Mouse (Mus musculus): ENCODE measurements around the gene Alpl. TPM values are rescaled to one million over a fixed set of nuclear protein-coding genes. Genes with fewer than 3 reads are reported as not detected.

Alpl gene
- total RNA-seq, 2 experiments from 2014 or later: 40.4 to 61.8 TPM

GRCm38 (mm10) chr4:137773369-137773899 is 22.8 kb downstream of the Alpl start:
- intact Hi-C loops (cut with DNase I): no loop called here
- DNase-seq: no peak

GRCm38 (mm10) chr4:137772438-137773056 is 23.6 kb downstream of the Alpl start:
- peak; percentile 30 to 33 for DNase-seq
- intact Hi-C loops (cut with DNase I): no loop called here

GRCm38 (mm10) chr4:137771749-137772148 is 24.4 kb downstream of the Alpl start:
- no peak for DNase-seq
- intact Hi-C loops (cut with DNase I): no loop called here

- DNase-seq: peak; percentile 69 to 77
- intact Hi-C loops (cut with DNase I): no loop called here
These were observed 25.1 kb downstream of the Alpl start for GRCm38 (mm10) chr4:137770901-137771612.

GRCm38 (mm10) chr4:137769635-137770034 is 26.5 kb downstream of the Alpl start:
- intact Hi-C loops (cut with DNase I): loop anchor here (2.0 kb wide), 1 partner anchor 19 kb away; no protein-coding TSS in a partner anchor
- DNase-seq: peak; percentile 78 to 83

- intact Hi-C loops (cut with DNase I): loop anchor here (2.0 kb wide), 1 partner anchor 18 kb away; no protein-coding TSS in a partner anchor
- DNase-seq: peak; percentile 74 to 77
These were observed 27.4 kb downstream of the Alpl start for GRCm38 (mm10) chr4:137768831-137769230.

- intact Hi-C loops (cut with DNase I): loop anchor here (2.0 kb wide), 1 partner anchor 18 kb away; no protein-coding TSS in a partner anchor
- peak in 1 of 2 experiments; percentile 39 for DNase-seq
These were observed 27.8 kb downstream of the Alpl start for GRCm38 (mm10) chr4:137768381-137768780.

GRCm38 (mm10) chr4:137766365-137766764 is 29.8 kb downstream of the Alpl start:
- no peak for DNase-seq
- intact Hi-C loops (cut with DNase I): no loop called here

- intact Hi-C loops (cut with DNase I): loop anchor here (2.0 kb wide), 1 partner anchor 21 kb away; no protein-coding TSS in a partner anchor
- no peak for DNase-seq
These were observed 30.6 kb downstream of the Alpl start for GRCm38 (mm10) chr4:137765554-137765971.

- DNase-seq: no peak
- intact Hi-C loops (cut with DNase I): loop anchor here (2.0 kb wide), 1 partner anchor 20 kb away; no protein-coding TSS in a partner anchor
These were observed 31.6 kb downstream of the Alpl start for GRCm38 (mm10) chr4:137764621-137765020.

- DNase-seq: peak; percentile 33 to 56
- intact Hi-C loops (cut with DNase I): loop anchor here (2.0 kb wide), 1 partner anchor 19 kb away; no protein-coding TSS in a partner anchor
These were observed 32.2 kb downstream of the Alpl start for GRCm38 (mm10) chr4:137763920-137764495.

- no peak for DNase-seq
These were observed 33.3 kb downstream of the Alpl start for GRCm38 (mm10) chr4:137762886-137763285.

GRCm38 (mm10) chr4:137754446-137754845 is 41.7 kb downstream of the Alpl start:
- DNase-seq: no peak
- intact Hi-C loops (cut with DNase I): no loop called here

More at GRCm38 (mm10) chr4:137762886-137763285, 33.3 kb downstream of the Alpl start:
- intact Hi-C loops (cut with DNase I): no loop called here

- DNase-seq: no peak
- intact Hi-C loops (cut with DNase I): no loop called here
These were observed 43.0 kb downstream of the Alpl start for GRCm38 (mm10) chr4:137753199-137753598.

- intact Hi-C loops (cut with DNase I): no loop called here
- no peak for DNase-seq
These were observed 43.7 kb downstream of the Alpl start for GRCm38 (mm10) chr4:137752471-137752870.

GRCm38 (mm10) chr4:137751717-137752116 is 44.5 kb downstream of the Alpl start:
- peak; percentile 60 to 63 for DNase-seq
- intact Hi-C loops (cut with DNase I): loop anchor here (2.0 kb wide), 1 partner anchor 17 kb away; no protein-coding TSS in a partner anchor

GRCm38 (mm10) chr4:137751310-137751709 is 44.9 kb downstream of the Alpl start:
- intact Hi-C loops (cut with DNase I): loop anchor here (2.0 kb wide), 1 partner anchor 17 kb away; no protein-coding TSS in a partner anchor
- no peak for DNase-seq

GRCm38 (mm10) chr4:137750121-137750520 is 46.1 kb downstream of the Alpl start:
- intact Hi-C loops (cut with DNase I): loop anchor here (2.0 kb wide), 1 partner anchor 19 kb away; no protein-coding TSS in a partner anchor
- DNase-seq: peak; percentile 58 to 64

GRCm38 (mm10) chr4:137749680-137750079 is 46.5 kb downstream of the Alpl start:
- no peak for DNase-seq
- intact Hi-C loops (cut with DNase I): loop anchor here (2.0 kb wide), 1 partner anchor 19 kb away; no protein-coding TSS in a partner anchor

GRCm38 (mm10) chr4:137748726-137749125 is 47.5 kb downstream of the Alpl start:
- intact Hi-C loops (cut with DNase I): no loop called here
- no peak for DNase-seq

GRCm38 (mm10) chr4:137747590-137747989 is 48.6 kb downstream of the Alpl start:
- intact Hi-C loops (cut with DNase I): no loop called here
- no peak for DNase-seq
